Mouse (Mus musculus) heart, postnatal 10 days (tissue): Measurements from ENCODE around the gene Map3k1. TPM values are rescaled to one million over a fixed set of nuclear protein-coding genes. Genes with fewer than 3 reads are reported as not detected.

ENCODE experiments used
- DNase-seq, 2 experiments: peaks; one replicate each; pipeline ENCODE4 v3.0.0; 2021
- intact Hi-C: fragments of 180-260 bp; cut with DNase I; formaldehyde crosslinking; loops from one replicate; pipeline ENCODE4 v1.15.1; 2025
- total RNA-seq, 2 experiments: library from RNA; stranded (reverse); gene quantifications; 2 replicates each; pipeline ENCODE4 v1.2.3; 2021

Map3k1 gene
- 10 to 100 TPM; 33.7 to 38.5 TPM for total RNA-seq

DNA sequence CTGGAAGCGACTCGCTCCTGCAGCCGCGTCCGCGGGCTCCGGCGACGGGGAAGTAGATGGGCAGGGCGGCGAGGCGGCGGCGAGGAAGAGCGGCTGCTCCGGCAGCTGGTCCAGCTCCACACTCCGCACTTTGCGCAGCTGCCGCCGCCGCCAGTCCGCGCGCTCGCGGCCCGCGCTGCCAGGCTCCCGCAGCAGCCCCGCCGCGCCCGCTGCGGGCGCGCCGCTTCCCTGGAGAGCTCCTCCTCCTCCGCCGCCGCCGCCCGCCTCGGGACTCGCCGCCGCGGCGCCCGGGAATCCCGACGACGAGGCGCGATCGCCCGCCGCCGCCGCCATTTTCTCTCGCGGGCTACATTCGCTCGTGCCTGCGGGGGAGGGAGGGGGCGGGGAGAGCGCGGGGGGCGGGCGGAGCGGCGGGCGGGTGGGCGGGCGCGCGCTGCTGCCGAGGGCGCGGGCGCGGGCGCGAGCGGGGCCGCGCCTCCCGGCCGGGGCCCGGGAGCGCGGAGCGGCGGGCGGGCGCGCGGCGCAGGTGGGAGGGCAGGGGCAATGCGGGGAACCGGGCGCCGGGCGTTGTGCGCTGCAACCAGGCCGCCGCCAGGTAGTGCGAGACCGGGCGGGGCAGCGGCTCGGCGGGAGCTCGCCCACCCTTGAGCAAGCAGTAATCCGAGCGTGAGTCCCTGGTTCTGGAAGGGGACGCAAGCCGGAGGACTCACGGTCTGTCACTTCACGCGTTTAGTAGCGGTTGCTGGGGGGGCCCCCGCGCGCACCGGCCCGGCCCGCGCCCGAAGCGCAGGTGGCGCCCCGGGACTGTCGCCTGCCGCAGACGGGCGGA lies at the start of gene Map3k1:
Gene Map3k1, minus strand, starts transcription at position 357 of the 829 bp plus-strand sequence.
- peak; percentile 75 to 81 for DNase-seq

DNA sequence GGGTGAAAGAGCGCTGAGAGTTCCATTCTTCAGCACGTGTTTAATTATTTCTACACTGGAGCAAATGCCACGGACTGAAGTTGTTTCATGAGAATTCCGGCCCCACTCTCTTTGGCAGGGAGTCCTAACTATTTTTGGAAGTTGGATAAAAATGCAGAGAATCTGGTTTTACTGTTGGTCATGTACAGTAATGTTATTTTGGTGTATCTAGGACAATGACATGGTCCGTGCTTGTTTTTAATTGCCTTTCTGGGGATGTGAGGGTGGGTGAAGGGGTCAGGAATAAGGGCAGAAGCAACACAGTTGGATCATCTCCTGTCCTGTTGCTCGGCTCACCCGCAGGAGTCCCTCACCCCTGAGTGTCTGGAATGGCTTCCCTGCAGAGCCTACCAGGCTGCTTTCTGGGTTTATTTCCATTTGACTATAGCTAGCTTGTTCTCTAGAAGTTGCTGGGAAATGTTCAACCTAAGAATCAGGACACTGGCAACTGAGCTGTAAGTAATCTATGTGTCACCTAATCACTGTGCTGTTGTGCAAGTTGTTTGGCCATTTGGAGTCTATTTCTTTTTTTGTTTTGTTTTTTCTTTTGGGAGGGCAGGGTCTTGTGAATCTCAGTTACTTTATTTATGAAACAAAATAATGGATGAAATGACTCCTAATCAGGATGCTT lies 48.1 kb upstream of the Map3k1 start:
- intact Hi-C loops: no loop called here
- peak; percentile 28 to 34 for DNase-seq

More for the DNA sequence above, at the start of gene Map3k1:
- intact Hi-C loops: loop anchor here (5.0 kb wide), 4 partner anchors 58 to 388 kb away; no protein-coding TSS in a partner anchor

GRCm38 (mm10) chr13:111856232-111856631 lies 47.4 kb upstream of the Map3k1 start:
- intact Hi-C loops: no loop called here

GRCm38 (mm10) chr13:111852451-111853224 lies 43.8 kb upstream of the Map3k1 start:
- intact Hi-C loops: no loop called here
- no peak for DNase-seq

More at GRCm38 (mm10) chr13:111856232-111856631, 47.4 kb upstream of the Map3k1 start:
- DNase-seq: no peak

DNA sequence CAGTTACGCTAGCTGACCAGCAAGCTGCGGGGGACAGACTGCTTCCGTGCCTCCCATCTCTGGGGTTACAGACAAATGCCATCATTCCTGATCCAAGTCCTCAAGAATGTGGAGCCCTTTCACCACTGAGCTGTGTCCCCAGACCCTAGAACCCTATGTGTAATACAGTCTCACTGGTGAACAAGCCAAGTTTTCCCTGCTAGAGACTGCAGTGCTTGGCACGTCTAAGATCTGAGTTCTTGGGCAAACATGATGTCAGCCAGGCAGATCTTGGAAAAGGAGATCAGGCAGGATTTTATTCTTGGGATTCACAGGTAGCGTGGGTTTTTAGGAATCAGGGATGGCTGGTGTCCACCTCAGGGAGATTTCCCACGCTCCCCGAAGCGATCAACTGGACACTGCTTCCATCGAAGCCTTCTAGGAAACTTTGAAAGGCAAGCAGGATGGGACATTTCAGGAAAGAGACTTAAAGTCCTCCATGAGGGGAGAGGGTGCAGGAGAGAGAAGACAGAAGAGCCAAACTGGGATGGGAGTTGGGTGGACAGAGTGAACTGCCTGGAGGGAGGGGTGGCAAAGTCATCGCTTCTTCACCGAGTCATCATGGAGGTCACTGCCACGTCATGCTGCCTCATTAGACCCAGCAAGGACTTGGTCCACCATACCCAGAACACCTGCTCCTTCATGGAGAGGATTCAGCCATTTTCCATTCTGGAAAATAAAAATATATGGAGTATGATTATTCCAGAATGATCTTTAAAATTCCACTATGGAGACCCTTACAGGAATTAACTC lies 41.4 kb upstream of the Map3k1 start:
- intact Hi-C loops: no loop called here
- DNase-seq: no peak

DNA sequence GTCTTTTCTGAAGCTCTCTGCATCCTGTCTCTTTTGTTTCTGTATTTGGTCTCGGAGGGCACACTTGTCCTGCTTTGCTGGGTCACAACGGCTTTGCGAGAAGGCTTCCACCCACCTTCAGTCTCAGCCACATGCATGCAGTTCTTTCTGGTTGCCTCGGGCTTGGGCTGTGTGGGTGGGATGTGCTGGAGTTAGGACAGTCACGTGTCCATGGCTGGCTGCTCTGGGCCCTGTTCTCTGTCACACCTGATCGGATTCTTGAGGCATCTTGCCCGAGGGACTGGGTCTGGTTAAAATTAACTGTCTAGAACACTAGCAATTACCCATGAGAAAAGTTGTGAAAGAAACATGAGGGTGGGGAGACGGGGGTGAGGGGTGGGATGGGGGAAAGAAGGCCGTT lies 36.7 kb upstream of the Map3k1 start:
- DNase-seq: no peak
- intact Hi-C loops: no loop called here

DNA sequence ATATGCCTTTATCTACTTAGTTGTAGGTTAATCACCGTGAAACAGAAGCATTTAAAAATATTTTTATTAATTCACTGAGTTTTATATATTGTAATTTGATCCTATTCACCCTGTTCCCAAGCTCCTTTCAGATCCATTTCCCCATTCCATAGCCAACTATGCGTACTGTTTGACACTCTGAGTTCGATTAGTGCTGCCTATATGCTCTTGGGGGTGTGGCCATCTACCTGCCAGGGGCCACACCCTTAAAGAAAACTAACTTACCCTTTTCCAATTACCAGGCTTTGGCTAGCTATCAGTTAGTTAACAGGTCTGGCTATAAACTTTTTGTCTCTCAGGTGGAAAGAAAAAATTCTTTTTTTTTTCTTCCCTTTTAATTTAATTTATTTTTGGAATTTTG lies 35.5 kb upstream of the Map3k1 start:
- intact Hi-C loops: no loop called here
- no peak for DNase-seq

- DNase-seq: no peak
- intact Hi-C loops: no loop called here
Measured at GRCm38 (mm10) chr13:111835787-111836186, 27.0 kb upstream of the Map3k1 start.

- intact Hi-C loops: no loop called here
- DNase-seq: no peak
Measured at GRCm38 (mm10) chr13:111834613-111835012, 25.8 kb upstream of the Map3k1 start.

- no peak for DNase-seq
- intact Hi-C loops: no loop called here
Measured at GRCm38 (mm10) chr13:111829473-111829872, 20.7 kb upstream of the Map3k1 start.

- intact Hi-C loops: no loop called here
- no peak for DNase-seq
Measured at GRCm38 (mm10) chr13:111827481-111827880, 18.7 kb upstream of the Map3k1 start.

GRCm38 (mm10) chr13:111824178-111824577 lies 15.4 kb upstream of the Map3k1 start:
- intact Hi-C loops: no loop called here
- no peak for DNase-seq

DNA sequence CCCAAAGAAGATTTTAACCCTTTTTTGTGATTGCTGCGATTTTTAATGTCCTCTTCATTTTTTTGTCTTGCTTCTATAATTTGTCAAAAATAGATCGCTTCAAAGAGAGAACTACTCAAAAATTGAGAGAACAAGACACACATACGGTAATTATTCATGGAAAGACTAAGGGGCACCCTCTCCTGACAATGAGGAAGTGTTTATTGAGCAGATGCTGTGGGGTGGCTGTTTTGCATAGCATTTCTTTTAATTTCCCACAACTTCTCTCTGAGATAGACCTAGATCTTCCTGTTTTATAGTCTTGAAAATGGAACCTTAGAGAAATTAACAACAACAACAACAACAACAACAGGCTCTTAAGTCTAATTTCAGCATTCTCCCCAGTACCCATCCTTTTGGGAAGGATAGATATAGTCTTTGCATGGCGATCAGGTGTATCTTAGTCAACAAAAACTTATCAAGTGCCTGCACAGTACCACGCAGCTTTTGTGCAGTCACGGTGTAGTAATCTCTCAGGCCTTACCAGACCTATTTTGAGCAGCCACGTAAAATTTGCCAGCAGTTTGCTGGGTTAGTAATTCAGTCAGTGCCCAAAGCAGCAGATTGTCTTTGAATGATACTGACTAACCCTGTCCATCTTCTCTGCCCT lies 13.1 kb upstream of the Map3k1 start:
- DNase-seq: no peak
- intact Hi-C loops: no loop called here

DNA sequence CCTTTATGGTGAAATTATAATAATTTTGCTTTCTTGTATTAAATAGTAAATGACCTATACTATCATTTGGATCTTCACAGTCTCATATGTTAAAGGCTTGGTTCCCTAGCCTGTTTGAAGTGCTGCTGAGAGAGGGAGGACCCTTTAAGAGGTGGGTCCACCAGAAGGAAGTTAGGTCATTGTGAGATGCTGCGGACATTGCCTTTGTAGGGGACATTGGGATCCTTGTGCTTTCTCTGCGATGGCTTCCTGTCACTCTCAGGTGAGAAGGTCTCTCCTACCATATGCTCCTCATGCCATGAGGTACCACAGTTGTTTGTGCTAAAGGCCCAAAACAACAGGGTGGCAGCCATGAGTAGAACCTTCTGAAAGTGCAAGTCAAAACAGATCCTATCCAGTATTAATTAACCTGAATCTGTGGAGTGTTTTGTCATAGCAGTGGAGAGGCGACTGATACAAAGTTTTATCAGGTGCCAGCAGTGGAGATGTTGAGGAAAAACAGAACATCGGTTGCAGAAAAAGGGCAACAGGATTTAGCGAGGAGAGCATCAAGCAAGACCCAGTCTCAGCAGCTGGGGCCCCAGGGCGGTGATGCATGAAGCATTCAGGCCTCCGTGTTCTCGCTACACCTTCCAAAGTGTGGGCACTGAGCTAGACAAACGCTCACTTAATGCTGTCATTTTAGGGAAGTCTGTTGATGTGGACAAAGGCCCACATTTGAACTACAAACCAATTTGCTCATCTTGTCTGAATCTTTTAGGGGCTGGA lies 11.0 kb upstream of the Map3k1 start:
- intact Hi-C loops: no loop called here
- DNase-seq: no peak

GRCm38 (mm10) chr13:111819106-111819505 lies 10.3 kb upstream of the Map3k1 start:
- DNase-seq: no peak
- intact Hi-C loops: no loop called here

GRCm38 (mm10) chr13:111818216-111818903 lies 9.6 kb upstream of the Map3k1 start:
- no peak for DNase-seq
- intact Hi-C loops: no loop called here

GRCm38 (mm10) chr13:111817773-111818172 lies 9.0 kb upstream of the Map3k1 start:
- no peak for DNase-seq
- intact Hi-C loops: no loop called here

- DNase-seq: no peak
- intact Hi-C loops: no loop called here
Measured at GRCm38 (mm10) chr13:111816431-111816830, 7.6 kb upstream of the Map3k1 start.

GRCm38 (mm10) chr13:111815486-111815885 lies 6.7 kb upstream of the Map3k1 start:
- DNase-seq: no peak
- intact Hi-C loops: no loop called here
